Comparison of ENCODE assay signal across 1 mouse cellular context in the genomic region with DNA sequence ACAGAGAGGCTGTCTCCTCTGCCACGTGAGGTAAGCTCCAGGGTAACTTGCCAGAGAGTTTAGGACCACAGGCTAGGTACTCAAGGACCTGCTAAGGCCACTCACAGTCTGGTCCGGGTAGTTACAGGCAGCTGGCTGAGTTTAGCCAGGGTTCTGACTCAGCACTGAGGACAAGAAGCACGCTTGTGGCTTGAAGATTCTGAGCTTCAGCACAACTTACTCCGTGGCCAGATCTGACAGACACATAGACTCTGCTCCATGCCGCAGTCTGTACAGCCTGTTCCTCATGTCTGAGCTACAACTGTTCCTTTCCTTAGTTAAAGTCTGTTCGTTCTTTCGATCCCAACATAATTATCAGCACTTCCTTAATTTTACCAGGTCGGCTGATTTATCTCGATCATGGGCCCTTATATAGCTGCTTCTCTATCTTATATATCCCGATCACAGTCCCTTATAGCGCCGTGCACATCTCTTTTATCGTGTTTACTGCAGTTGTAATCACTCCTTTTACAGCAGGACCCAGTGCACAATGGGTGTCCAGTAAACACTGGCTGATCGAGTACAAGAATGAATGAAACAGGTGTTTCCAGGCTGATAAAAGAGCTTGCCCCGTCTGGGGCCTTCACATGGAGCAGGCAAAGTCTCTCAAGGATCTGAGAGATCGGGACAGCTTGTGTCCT.
TF ChIP-seq lines count a peak whose summit lies in the region.

No protein-coding gene starts in this region.

TF ChIP-seq in MEL, 35 proteins besides CTCF, POLR2A, EP300 and RAD21 (continued from another document):
- peak; percentile 21; the same call in 1 of the 2 replicates for TF ChIP-seq RCOR1 (IDR thresholded peaks at IDR 0.05; ENCODE audit: low read depth, low read length)
